Mouse (Mus musculus) forebrain, embryonic 13.5 days (tissue): ENCODE measurements at regions not wholly inside any gene's neighbourhood (a gene's known extent, or its start where the extent isn't known, plus 50 kb on each side); places are given as distances from the start of the nearest gene placed in this dataset.

ENCODE experiments used
- ATAC-seq: fragments of 200-750 bp; cut with Nextera tagmentation; 2 replicates; pipeline ENCODE4 v1.8.0; 2017
- H3K27ac ChIP-seq: fragments of 300-500 bp; sonication (generic); 2 replicates; pipeline ENCODE4 v1.5.1; 2015; ENCODE audit warnings: inconsistent platforms, mild to moderate bottlenecking, moderate library complexity
- H3K27me3 ChIP-seq: fragments of 300-500 bp; sonication (generic); 2 replicates; pipeline ENCODE4 v1.6.1; 2015; ENCODE audit warnings: mild to moderate bottlenecking, inconsistent platforms
- H3K36me3 ChIP-seq: fragments of 300-500 bp; sonication (generic); 2 replicates; pipeline ENCODE4 v1.6.1; 2015; ENCODE audit warnings: mild to moderate bottlenecking, inconsistent platforms; ENCODE audit not compliant: poor library complexity, severe bottlenecking
- H3K4me1 ChIP-seq: fragments of 300-500 bp; sonication (generic); 2 replicates; pipeline ENCODE4 v1.6.1; 2015; ENCODE audit warnings: inconsistent platforms
- H3K4me2 ChIP-seq: fragments of 300-500 bp; sonication (generic); 2 replicates; pipeline ENCODE4 v1.6.1; 2015; ENCODE audit warnings: inconsistent platforms, mild to moderate bottlenecking, moderate library complexity
- H3K4me3 ChIP-seq: fragments of 300-500 bp; sonication (generic); 2 replicates; pipeline ENCODE4 v1.5.1; 2015; ENCODE audit warnings: mild to moderate bottlenecking, inconsistent platforms
- H3K9ac ChIP-seq: fragments of 300-500 bp; sonication (generic); 2 replicates; pipeline ENCODE4 v1.6.1; 2015; ENCODE audit warnings: mild to moderate bottlenecking, inconsistent platforms
- H3K9me3 ChIP-seq: fragments of 300-500 bp; sonication (generic); replicated peaks from 2 replicates; pipeline ENCODE4 v1.6.1; 2016; ENCODE audit warnings: inconsistent platforms
- WGBS: fragments of 180-500 bp; shearing (Covaris S2); methylation state at CpG from one replicate; pipeline ENCODE4 v1.1.7; 2015; 5-methylcytosine and 5-hydroxymethylcytosine counted together

GRCm38 (mm10) chr16:84581166-84581565 is 66.2 kb downstream of the A730009L09Rik start:
- H3K9me3 ChIP-seq = no peaks in the 10 kb centered on the region
- H3K4me1 ChIP-seq = no peaks in the 10 kb centered on the region
- H3K4me2 ChIP-seq = no peak overlapping the region
- H3K27me3 ChIP-seq = no peaks in the 10 kb centered on the region
- H3K9ac ChIP-seq = no peak overlapping the region
- no peak for ATAC-seq
- WGBS = 83% methylated on average over 4 of the region's 4 CpGs
- H3K27ac ChIP-seq = no peak overlapping the region
- H3K4me3 ChIP-seq = no peak overlapping the region
- no peaks in the 10 kb centered on the region for H3K36me3 ChIP-seq

GRCm38 (mm10) chr16:84583323-84583722 is 68.4 kb downstream of the A730009L09Rik start:
- no peak overlapping the region for H3K4me2 ChIP-seq
- no peaks in the 10 kb centered on the region for H3K27me3 ChIP-seq
- no peak overlapping the region for H3K9ac ChIP-seq
- no peaks in the 10 kb centered on the region for H3K36me3 ChIP-seq
- H3K4me1 ChIP-seq = no peaks in the 10 kb centered on the region
- no peak overlapping the region for H3K4me3 ChIP-seq
- no peak overlapping the region for H3K27ac ChIP-seq
- ATAC-seq = no peak
- 85% methylated on average over 7 of the region's 7 CpGs for WGBS
- H3K9me3 ChIP-seq = no peaks in the 10 kb centered on the region

- ATAC-seq = no peak
- Histone ChIP-seq H3K4me3 (no peak overlapping the region), H3K27me3 (no peaks in the 10 kb centered on the region), H3K27ac (no peak overlapping the region), H3K4me2 (no peak overlapping the region), H3K9ac (no peak overlapping the region), H3K4me1 (no peaks in the 10 kb centered on the region), H3K36me3 (no peaks in the 10 kb centered on the region), H3K9me3 (no peaks in the 10 kb centered on the region)
- 92% methylated on average over 19 of the region's 19 CpGs for WGBS
These were observed 68.9 kb downstream of the A730009L09Rik start for GRCm38 (mm10) chr16:84583773-84584229.

- no peaks in the 10 kb centered on the region for H3K27me3 ChIP-seq
- H3K9me3 ChIP-seq = no peaks in the 10 kb centered on the region
- no peak for ATAC-seq
- no peak overlapping the region for H3K9ac ChIP-seq
- 91% methylated on average over 14 of the region's 14 CpGs for WGBS
- H3K4me3 ChIP-seq = no peak overlapping the region
- H3K36me3 ChIP-seq = no peaks in the 10 kb centered on the region
- H3K4me2 ChIP-seq = no peak overlapping the region
- H3K27ac ChIP-seq = no peak overlapping the region
- H3K4me1 ChIP-seq = no peaks in the 10 kb centered on the region
These were observed 69.9 kb downstream of the A730009L09Rik start for GRCm38 (mm10) chr16:84584724-84585399.

- H3K9ac ChIP-seq = no peak overlapping the region
- 80% methylated on average over 2 of the region's 2 CpGs for WGBS
- H3K4me1 ChIP-seq = no peaks in the 10 kb centered on the region
- no peak overlapping the region for H3K4me2 ChIP-seq
- ATAC-seq = no peak
- H3K27me3 ChIP-seq = no peaks in the 10 kb centered on the region
- no peak overlapping the region for H3K4me3 ChIP-seq
- no peak overlapping the region for H3K27ac ChIP-seq
- H3K9me3 ChIP-seq = no peaks in the 10 kb centered on the region
- no peaks in the 10 kb centered on the region for H3K36me3 ChIP-seq
These were observed 78.1 kb downstream of the A730009L09Rik start for GRCm38 (mm10) chr16:84592978-84593377.

- 93% methylated on average over 8 of the region's 8 CpGs for WGBS
- H3K4me2 ChIP-seq = no peak overlapping the region
- no peaks in the 10 kb centered on the region for H3K9me3 ChIP-seq
- no peak for ATAC-seq
- no peaks in the 10 kb centered on the region for H3K36me3 ChIP-seq
- H3K4me3 ChIP-seq = no peak overlapping the region
- H3K27ac ChIP-seq = no peak overlapping the region
- no peaks in the 10 kb centered on the region for H3K27me3 ChIP-seq
- no peaks in the 10 kb centered on the region for H3K4me1 ChIP-seq
- no peak overlapping the region for H3K9ac ChIP-seq
These were observed 88.0 kb downstream of the A730009L09Rik start for GRCm38 (mm10) chr16:84602969-84603368.

- 96% methylated on average over 1 of the region's 1 CpGs for WGBS
- no peaks in the 10 kb centered on the region for H3K27me3 ChIP-seq
These were observed 88.7 kb downstream of the A730009L09Rik start for GRCm38 (mm10) chr16:84603465-84604205.

GRCm38 (mm10) chr16:84604272-84604975 is 89.5 kb downstream of the A730009L09Rik start:
- 90% methylated on average over 9 of the region's 9 CpGs for WGBS
- Histone ChIP-seq H3K4me1 (no peaks in the 10 kb centered on the region), H3K4me3 (no peak overlapping the region), H3K27ac (no peak overlapping the region), H3K9me3 (no peaks in the 10 kb centered on the region), H3K4me2 (no peak overlapping the region), H3K27me3 (no peaks in the 10 kb centered on the region), H3K36me3 (no peaks in the 10 kb centered on the region), H3K9ac (no peak overlapping the region)
- ATAC-seq = no peak

More at GRCm38 (mm10) chr16:84603465-84604205, 88.7 kb downstream of the A730009L09Rik start:
- no peak overlapping the region for H3K9ac ChIP-seq
- no peak for ATAC-seq
- no peaks in the 10 kb centered on the region for H3K9me3 ChIP-seq
- H3K4me1 ChIP-seq = no peaks in the 10 kb centered on the region
- no peak overlapping the region for H3K4me2 ChIP-seq
- H3K36me3 ChIP-seq = no peaks in the 10 kb centered on the region
- H3K4me3 ChIP-seq = no peak overlapping the region
- H3K27ac ChIP-seq = no peak overlapping the region

- no peaks in the 10 kb centered on the region for H3K9me3 ChIP-seq
- no peaks in the 10 kb centered on the region for H3K36me3 ChIP-seq
- H3K27me3 ChIP-seq = no peaks in the 10 kb centered on the region
- no peak overlapping the region for H3K9ac ChIP-seq
- ATAC-seq = no peak
- H3K4me2 ChIP-seq = no peak overlapping the region
- 84% methylated on average over 5 of the region's 5 CpGs for WGBS
- no peaks in the 10 kb centered on the region for H3K4me1 ChIP-seq
- no peak overlapping the region for H3K27ac ChIP-seq
- H3K4me3 ChIP-seq = no peak overlapping the region
These were observed 91.3 kb downstream of the A730009L09Rik start for GRCm38 (mm10) chr16:84606010-84606803.

GRCm38 (mm10) chr16:84606804-84607095 is 91.8 kb downstream of the A730009L09Rik start:
- Histone ChIP-seq H3K27ac (no peak overlapping the region), H3K4me1 (no peaks in the 10 kb centered on the region), H3K9me3 (no peaks in the 10 kb centered on the region), H3K4me3 (no peak overlapping the region), H3K9ac (no peak overlapping the region), H3K27me3 (no peaks in the 10 kb centered on the region), H3K4me2 (no peak overlapping the region), H3K36me3 (no peaks in the 10 kb centered on the region)
- 69% methylated on average over 2 of the region's 2 CpGs for WGBS
- no peak for ATAC-seq

- WGBS = 91% methylated on average over 6 of the region's 6 CpGs
- H3K27me3 ChIP-seq = no peaks in the 10 kb centered on the region
- no peaks in the 10 kb centered on the region for H3K4me1 ChIP-seq
- H3K9me3 ChIP-seq = no peaks in the 10 kb centered on the region
- no peak overlapping the region for H3K9ac ChIP-seq
- ATAC-seq = no peak
- no peaks in the 10 kb centered on the region for H3K36me3 ChIP-seq
- H3K4me2 ChIP-seq = no peak overlapping the region
- H3K27ac ChIP-seq = no peak overlapping the region
- H3K4me3 ChIP-seq = no peak overlapping the region
These were observed 92.6 kb downstream of the A730009L09Rik start for GRCm38 (mm10) chr16:84607503-84607902.

- Histone ChIP-seq H3K4me2 (no peak overlapping the region), H3K36me3 (no peaks in the 10 kb centered on the region), H3K9me3 (no peaks in the 10 kb centered on the region), H3K27me3 (no peaks in the 10 kb centered on the region), H3K27ac (no peak overlapping the region), H3K9ac (no peak overlapping the region), H3K4me1 (no peaks in the 10 kb centered on the region), H3K4me3 (no peak overlapping the region)
- 90% methylated on average over 7 of the region's 7 CpGs for WGBS
- no peak for ATAC-seq
These were observed 100.8 kb downstream of the A730009L09Rik start for GRCm38 (mm10) chr16:84615683-84616082.
